In genomic region chr9:25216210-25216609, GRCm38 (mm10) we compare ENCODE assay signal across 32 mouse cellular contexts. TPM values are rescaled to one million over a fixed set of nuclear protein-coding genes. Genes with fewer than 3 reads are reported as not detected.
A peak's percentile ranks its signal among the peaks of the same experiment; 100 is the strongest.
DNase-seq lines count a peak whose midpoint lies in the region; ATAC-seq and TF ChIP-seq lines count a peak whose summit lies in the region.
"Had no signal": no experiment of that assay in that cellular context is flagged by ENCODE, and none has a peak within 500 bp of the region (broad histone marks: within the 10 kb centered on the region; RNA-seq: fewer than 3 reads in every experiment).

No protein-coding gene starts in this region.

- TF ChIP-seq CTCF in layer of hippocampus, adult 2 months (conservative IDR thresholded peaks at IDR 0.05), result no peak

- DNase-seq in heart, adult 11 months, result peak; percentile 55
- DNase-seq in heart, postnatal 14 days, result no peak
- no peak for DNase-seq in layer of hippocampus, adult 2 months (ENCODE audit: low spot score in 2 of 2)
- DNase-seq in layer of hippocampus, adult 18-20 months (ENCODE audit: low spot score in 2 of 2), result no peak
- no peak for DNase-seq in cerebellum, adult 9-11 months
- DNase-seq: adrenal gland, postnatal 14 days; cerebellum, adult 11-12 months; cerebellum, postnatal 10 days; gastrocnemius, postnatal 25 days; heart, adult 18-20 months; heart, postnatal 10 days; kidney, adult 11 months; lung, adult 2 months; lung, postnatal 10 days; right cerebral cortex, adult 18-20 months; right cerebral cortex, postnatal 4 days; thymus, adult 18-20 months; thymus, postnatal 25 days had no signal

- no peaks in the 10 kb centered on the region for H3K36me3 ChIP-seq in megakaryocyte, embryonic 14.5 days (replicated peaks; ENCODE audit: low read length)
- H3K36me3 ChIP-seq: embryonic facial prominence, embryonic 12.5 days; heart, embryonic 13.5 days; hindbrain, embryonic 10.5 days; hindbrain, embryonic 15.5 days; limb, embryonic 10.5 days; limb, embryonic 15.5 days; neural tube, embryonic 12.5 days had no signal

- H3K4me3 ChIP-seq in layer of hippocampus, adult 2 months, result no peak overlapping the region
- H3K4me3 ChIP-seq in megakaryocyte, embryonic 14.5 days (replicated peaks), result peak overlapping the region; percentile 38
- H3K4me3 ChIP-seq: embryonic facial prominence, embryonic 12.5 days; heart, embryonic 13.5 days; hindbrain, embryonic 10.5 days; hindbrain, embryonic 15.5 days; limb, embryonic 10.5 days; limb, embryonic 15.5 days; myocyte; neural tube, embryonic 12.5 days had no signal

- H3K27ac ChIP-seq in layer of hippocampus, adult 2 months, result peak overlapping the region; percentile 72; the same call in 1 of the 2 replicates
- H3K27ac ChIP-seq: embryonic facial prominence, embryonic 12.5 days; hindbrain, embryonic 10.5 days; hindbrain, embryonic 15.5 days; limb, embryonic 10.5 days; limb, embryonic 15.5 days; macrophage; neural tube, embryonic 12.5 days; stomach, postnatal 0 days had no signal

- H3K9me3 ChIP-seq in megakaryocyte, embryonic 14.5 days, result no peaks in the 10 kb centered on the region
- H3K9me3 ChIP-seq: embryonic facial prominence, embryonic 12.5 days; heart, embryonic 13.5 days; hindbrain, embryonic 10.5 days; hindbrain, embryonic 15.5 days; limb, embryonic 10.5 days; limb, embryonic 15.5 days; neural tube, embryonic 12.5 days had no signal

- intact Hi-C loops in heart, postnatal 14 days (cut with DNase I), result no loop called here

- no peaks in the 10 kb centered on the region for H3K27me3 ChIP-seq in megakaryocyte, embryonic 14.5 days (replicated peaks)
- H3K27me3 ChIP-seq: embryonic facial prominence, embryonic 12.5 days; heart, embryonic 13.5 days; hindbrain, embryonic 15.5 days; limb, embryonic 15.5 days; neural tube, embryonic 12.5 days had no signal

- ATAC-seq in megakaryocyte, adult 5-6 weeks (ENCODE audit: poor library complexity, severe bottlenecking), result no peak
- ATAC-seq: forebrain, embryonic 14.5 days; inflammation-experienced regulatory T-cells, adult 6 months had no signal

- H3K4me1 ChIP-seq in megakaryocyte, embryonic 14.5 days, result peaks cover 62% of the 10 kb centered on the region
- H3K4me1 ChIP-seq: limb, embryonic 10.5 days; limb, embryonic 15.5 days had no signal

RNA-seq across cellular contexts. Expression of gene Sept7, which starts 36.0 kb away (rescaled TPM):
- total RNA-seq in heart, postnatal 14 days (2021), result 100 to 1,000 TPM; 119 to 127 TPM
- 100 to 1,000 TPM; 263 to 265 TPM for total RNA-seq in layer of hippocampus, adult 2 months (2021)
- 100 to 1,000 TPM; 263 to 279 TPM for total RNA-seq in layer of hippocampus, adult 18-20 months (2021)
- 2.4 and 7.2 TPM in 2 replicates for polyA plus RNA-seq in megakaryocyte, embryonic 14.5 days (2012; ENCODE audit: insufficient read depth, low replicate concordance)
- total RNA-seq in megakaryocyte, adult 5-6 weeks (2015), result 213 and 245 TPM in 2 replicates
- total RNA-seq in megakaryocyte, adult 5-6 weeks (2017), result 337 and 347 TPM in 2 replicates
